Mouse (Mus musculus) gastrocnemius, postnatal 10 days (tissue): ENCODE results near the gene Vipr2. TPM values are rescaled to one million over a fixed set of nuclear protein-coding genes. Genes with fewer than 3 reads are reported as not detected.

ENCODE experiments used
- DNase-seq: peaks from one replicate; pipeline ENCODE4 v3.0.0; 2021; ENCODE audit warnings: mixed read lengths
- microRNA-seq, 2 experiments: library from miRNA; unstranded; fragments of <30 nt; microRNA quantifications; one replicate each; pipeline ENCODE4 v1.2.0; 2021
- total RNA-seq, 2 experiments: library from RNA; stranded (reverse); gene quantifications; 2 replicates each; pipeline ENCODE4 v1.2.3; 2021

Gene Vipr2
- total RNA-seq, 2 experiments from 2014 or later, result 4.7 to 5.0 TPM

DNA sequence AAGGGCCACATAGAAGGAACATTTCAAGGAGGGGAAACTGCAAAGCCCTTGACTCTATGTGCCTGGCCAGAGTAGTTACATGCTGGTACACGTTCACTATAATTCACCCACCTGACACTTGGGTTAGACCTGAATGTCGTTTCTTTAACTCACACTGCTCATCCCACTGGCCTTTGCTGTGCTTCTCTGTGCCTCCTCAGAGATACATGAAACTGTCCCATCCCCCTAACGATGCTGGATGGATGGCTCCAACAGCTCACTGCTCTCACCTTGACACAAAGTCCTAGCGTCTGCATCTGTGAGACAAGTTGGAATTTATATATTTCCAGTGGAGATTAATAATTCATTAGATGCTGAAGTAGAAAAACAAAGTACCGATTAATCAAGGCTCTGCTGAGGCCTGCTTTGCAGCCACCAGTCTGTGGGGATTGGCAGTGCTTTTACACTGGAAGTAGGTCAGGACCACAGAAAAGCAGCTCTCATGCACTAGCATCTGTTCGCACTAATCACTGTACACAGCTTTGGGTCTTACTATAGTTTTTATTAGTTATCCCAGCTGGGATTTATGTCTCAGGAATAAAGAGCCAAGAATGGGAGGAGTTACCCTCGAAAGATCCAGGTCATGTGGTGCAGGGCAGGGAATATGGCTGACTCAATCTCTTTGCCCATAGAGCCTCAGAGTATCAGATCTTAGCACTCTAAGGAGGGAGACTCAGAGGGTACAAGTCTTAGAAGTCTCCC, 79.4 kb downstream of the Vipr2 start:
- DNase-seq, result no peak

DNA sequence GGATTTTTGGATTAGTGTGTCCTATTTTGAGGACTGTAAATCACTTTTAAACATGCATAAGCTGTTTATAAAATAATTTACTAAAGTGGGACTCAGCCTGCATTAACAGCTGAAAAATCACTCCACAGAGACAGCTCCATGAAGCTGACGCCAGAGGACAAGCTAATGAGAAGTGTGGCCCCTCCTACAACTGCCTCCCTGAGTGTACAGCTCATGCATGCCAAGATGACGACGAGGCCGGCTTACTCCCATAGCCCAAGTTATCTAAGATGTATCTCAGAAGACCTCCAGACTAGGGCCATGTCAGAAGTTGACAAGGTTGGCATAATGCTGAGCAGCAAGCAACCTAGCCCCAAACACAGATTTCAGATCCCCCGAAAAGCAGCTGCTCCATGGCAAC, 81.7 kb downstream of the Vipr2 start:
- no peak for DNase-seq

DNA sequence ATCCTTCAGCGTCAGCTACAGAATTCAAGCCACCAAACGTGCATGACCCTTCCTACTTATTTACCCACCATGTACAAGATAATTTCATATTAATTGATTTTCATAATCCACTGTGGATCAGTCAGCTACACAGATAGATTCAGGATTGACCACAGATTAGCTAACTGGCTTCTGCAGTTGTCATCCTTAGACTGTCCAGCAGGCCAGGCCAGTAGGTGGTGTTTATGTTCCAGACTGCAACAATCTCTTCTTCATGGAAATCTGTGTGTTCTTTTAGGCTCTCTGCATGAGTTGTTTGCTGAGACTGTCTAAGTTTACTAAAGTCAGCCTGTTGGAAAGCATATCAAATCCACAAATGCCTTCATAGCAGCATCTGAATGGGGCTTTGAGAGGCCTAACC, 82.2 kb downstream of the Vipr2 start:
- no peak for DNase-seq

DNA sequence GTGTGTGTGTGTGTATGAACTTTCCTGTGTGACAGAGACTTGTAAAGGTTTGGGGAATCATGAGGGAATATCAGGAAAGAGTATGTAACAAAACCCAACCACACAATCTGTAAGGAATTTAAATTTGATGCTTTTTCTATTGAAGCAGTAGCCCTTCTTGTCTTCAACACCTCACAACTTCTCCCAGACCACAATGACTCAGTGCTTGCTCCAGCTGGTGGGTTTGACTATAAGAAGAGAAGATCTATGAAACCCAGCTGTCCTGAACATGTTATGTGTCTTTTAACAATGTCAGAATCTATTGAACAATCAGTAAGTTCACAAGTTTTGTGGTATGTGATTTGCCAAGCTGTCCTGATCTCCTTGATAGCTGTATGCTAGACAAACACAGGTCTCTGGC, 87.8 kb downstream of the Vipr2 start:
- DNase-seq, result no peak

DNA sequence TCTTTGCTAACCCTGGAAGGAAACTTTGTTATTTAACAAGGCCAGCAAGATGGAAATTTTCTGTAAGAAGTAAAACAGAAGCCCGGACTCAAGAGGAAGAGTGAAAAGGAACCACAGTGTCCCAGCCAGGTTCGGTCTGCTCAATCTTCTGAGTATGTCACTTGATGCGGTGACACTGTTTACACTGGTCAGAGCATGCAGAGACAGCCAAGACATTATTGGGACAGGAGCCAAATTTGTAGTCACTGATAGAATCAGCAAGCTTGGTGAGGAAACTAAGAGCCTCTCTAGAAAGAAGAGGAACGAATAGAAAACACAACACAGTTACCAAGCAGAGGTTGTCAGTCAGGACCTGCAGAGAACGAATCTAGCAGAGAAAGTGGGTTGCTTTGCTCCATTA, 92.1 kb downstream of the Vipr2 start:
- no peak for DNase-seq

DNA sequence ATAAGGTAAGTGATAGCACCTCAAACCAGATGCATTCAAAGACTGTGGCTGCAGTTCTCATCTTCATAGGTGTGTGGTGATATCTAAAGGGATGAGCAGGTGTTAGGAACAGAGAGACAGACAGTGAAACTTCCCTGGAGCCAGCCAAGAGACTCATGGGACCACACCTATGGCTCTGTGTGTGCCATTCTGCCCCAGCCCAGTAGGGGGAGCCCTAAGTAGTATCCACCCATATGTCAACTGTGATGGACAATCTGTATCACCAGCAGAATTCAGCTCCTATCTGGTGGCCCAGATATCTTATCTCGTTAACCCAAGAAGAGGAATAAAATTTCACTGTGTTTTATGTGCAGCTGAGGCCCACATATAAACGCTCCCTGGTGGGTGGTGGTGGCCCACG, 99.4 kb downstream of the Vipr2 start:
- DNase-seq, result no peak

DNA sequence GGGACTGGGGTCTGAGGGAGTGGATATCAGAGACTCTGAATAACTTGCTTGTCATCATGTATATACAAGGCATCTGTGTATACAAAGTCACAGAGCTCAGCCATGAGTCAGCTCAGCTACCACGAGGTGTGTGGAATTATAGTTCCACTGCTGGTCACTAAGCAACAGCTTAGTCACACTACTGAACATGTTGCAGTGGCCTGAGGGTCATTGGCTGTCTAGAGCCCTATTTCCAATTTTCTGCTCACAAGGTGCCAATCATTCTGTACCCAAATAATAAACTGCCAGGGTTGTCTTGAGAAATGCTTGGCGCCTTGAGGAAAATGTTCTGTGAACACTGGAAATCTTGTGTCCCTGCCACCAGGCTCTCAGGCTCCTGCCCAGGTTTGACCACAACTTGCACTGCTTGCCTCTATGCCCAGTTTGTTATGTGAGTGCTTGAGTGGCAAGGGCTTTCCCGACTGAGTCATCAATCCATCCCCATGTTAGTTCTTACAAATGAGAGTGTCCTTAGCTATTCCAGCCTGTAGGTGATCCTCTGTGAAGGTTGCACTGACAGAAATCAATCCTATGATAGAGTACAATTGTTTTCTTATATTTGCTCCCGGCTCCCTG, 104.0 kb downstream of the Vipr2 start:
- DNase-seq, result no peak

DNA sequence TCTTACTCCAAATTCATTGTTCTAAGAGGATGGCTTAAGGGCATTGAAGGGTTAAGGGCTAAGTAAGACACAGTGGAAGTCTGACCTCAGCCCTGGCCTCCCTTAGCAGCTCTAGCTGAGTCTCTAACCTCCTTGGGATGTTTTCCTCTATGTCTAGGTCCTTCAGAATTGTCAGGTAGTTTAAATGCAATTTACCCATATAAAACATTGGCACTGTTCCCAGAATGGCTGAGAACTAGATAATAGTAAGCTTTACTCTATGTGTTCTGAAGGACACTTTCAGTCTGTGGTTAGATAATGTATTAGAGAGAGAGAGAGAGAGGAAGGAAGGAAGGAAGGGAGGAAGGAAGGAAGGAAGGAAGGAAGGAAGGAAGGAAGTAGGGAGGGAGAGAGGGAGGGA, 104.8 kb downstream of the Vipr2 start:
- DNase-seq, result no peak

DNA sequence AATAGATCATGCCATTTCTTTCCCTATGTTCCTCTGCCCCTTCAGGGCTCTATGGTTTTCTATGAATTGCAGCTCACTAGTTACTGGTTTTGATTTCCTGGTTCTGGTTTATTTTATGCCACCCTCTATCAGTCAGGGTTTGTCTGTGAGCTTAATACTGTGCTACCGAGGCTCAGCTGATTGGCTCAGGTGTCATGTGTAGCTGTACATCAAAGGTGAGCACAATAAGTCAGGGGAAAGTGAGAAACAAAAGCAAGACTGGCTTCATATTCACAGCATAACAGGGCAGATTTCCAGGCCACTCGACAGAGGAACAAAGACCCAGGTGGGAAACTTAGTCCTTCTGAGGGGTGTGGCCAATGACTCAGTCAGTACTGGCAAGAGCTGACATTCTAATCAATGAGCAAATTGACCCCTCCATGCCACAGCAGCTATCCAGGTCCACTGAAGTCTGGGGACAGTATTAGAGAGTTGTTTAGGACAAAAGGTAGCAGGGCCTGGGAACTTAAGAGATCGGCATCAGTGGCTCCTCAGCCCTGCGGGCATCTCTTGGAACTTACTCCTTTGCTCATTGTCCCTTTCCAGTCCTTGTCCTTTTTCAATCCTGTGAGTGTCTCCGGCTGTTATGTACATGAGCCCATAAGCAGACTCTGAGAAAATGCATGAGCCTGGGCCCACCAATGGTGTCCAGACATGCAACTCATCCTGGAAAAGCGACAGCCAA, 105.8 kb downstream of the Vipr2 start:
- no peak for DNase-seq

DNA sequence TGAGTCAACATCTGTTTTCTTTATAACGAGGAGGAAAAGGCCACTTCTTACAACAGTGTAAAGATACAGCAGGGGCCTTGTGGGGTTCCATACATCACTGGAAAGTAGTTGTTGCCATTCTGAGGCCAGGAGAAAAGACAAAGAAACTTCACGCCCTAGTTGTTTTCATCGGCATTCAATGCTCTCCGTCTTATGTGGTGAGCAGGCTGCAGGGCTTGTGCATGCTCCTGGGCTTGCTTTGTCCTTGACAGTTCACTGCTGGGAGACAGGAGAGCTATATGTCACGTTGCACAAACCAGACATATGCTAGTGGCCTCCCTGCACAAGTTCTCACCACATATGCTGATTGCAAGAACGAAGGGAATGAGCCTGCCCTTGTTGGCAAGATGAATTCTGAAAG, 116.4 kb downstream of the Vipr2 start:
- no peak for DNase-seq

DNA sequence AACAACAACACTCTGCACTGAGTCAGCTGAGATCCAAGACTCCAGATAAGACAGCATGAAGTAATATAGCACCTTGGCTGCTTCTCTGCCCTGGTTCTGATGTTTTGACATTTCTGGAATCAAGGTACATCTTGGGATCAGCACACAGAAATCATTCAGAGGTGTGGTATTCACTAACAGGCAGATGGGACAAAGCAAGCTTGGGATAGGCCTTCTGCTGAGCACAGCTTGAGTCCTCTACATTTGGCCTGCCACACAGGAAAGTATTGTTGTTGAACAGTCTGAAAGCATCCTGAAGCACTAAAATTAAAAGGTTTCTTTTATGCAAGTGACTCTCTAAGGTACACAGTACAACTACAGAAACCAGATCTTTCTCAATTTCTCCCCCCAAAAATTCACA, 117.1 kb downstream of the Vipr2 start:
- no peak for DNase-seq

Small RNA genes lying within 50 kb of the gene (microRNA-seq; reads per million reads assigned to microRNA genes)
- gene Gm44372, result 0 reads per million in 2 experiments

Other genes with a start within 250 kb of the Vipr2 start
- gene Zfp386, start 30.0 kb upstream of the Vipr2 start, total RNA-seq, result 10 to 100 TPM; 30.2 to 34.1 TPM
- gene Wdr60, start 185.3 kb downstream of the Vipr2 start, total RNA-seq, result 1 to 10 TPM; 4.8 to 5.7 TPM
- not detected for gene Gm11027, start 197.7 kb downstream of the Vipr2 start, total RNA-seq
- 10 to 100 TPM; 24.7 to 30.6 TPM for gene Esyt2, start 203.5 kb downstream of the Vipr2 start, total RNA-seq